9 mouse cellular contexts compared by ENCODE assay signal in genomic region chr17:21369925-21370719, GRCm38 (mm10). TPM values are rescaled to one million over a fixed set of nuclear protein-coding genes. Genes with fewer than 3 reads are reported as not detected.
A peak's percentile ranks its signal among the peaks of the same experiment; 100 is the strongest.
DNase-seq lines count a peak whose midpoint lies in the region; ATAC-seq and TF ChIP-seq lines count a peak whose summit lies in the region.
"Had no signal": no experiment of that assay in that cellular context is flagged by ENCODE, and none has a peak within 500 bp of the region (broad histone marks: within the 10 kb centered on the region; RNA-seq: fewer than 3 reads in every experiment).

No protein-coding gene starts in this region.

- TF ChIP-seq CTCF in kidney, postnatal 0 days (IDR thresholded peaks at IDR 0.05; ENCODE audit: low read depth): no peak

- H3K9ac ChIP-seq in forebrain, embryonic 12.5 days: peak overlapping the region; percentile 29; the same call in 1 of the 2 replicates
- peak overlapping the region; percentile 46; the same call in 1 of the 2 replicates for H3K9ac ChIP-seq in kidney, postnatal 0 days (ENCODE audit: low read depth, low read length)

- no peaks in the 10 kb centered on the region for H3K9me3 ChIP-seq in forebrain, embryonic 12.5 days
- no peaks in the 10 kb centered on the region for H3K9me3 ChIP-seq in kidney, postnatal 0 days (replicated peaks; ENCODE audit: low read length)

- ATAC-seq in forebrain, embryonic 12.5 days (ENCODE audit: low FRiP score): no peak
- ATAC-seq in kidney, postnatal 0 days (replicated peaks; ENCODE audit: low FRiP score, low read depth): peak; percentile 49; the same call in 1 of the 2 replicates
- ATAC-seq in megakaryocyte, adult 5-6 weeks (ENCODE audit: poor library complexity, severe bottlenecking): peak; percentile 100

- H3K27ac ChIP-seq in forebrain, embryonic 12.5 days: no peak overlapping the region
- no peak overlapping the region for H3K27ac ChIP-seq in kidney, postnatal 0 days

- H3K27me3 ChIP-seq in forebrain, embryonic 12.5 days: no peaks in the 10 kb centered on the region
- no peaks in the 10 kb centered on the region for H3K27me3 ChIP-seq in kidney, postnatal 0 days (ENCODE audit: insufficient read depth, low read length)
- H3K27me3 ChIP-seq in splenic B cell, adult 2 months (ENCODE audit: control insufficient read depth, insufficient read depth, low read length, poor library complexity, severe bottlenecking): no peaks in the 10 kb centered on the region

- H3K4me3 ChIP-seq in forebrain, embryonic 12.5 days (replicated peaks): peak overlapping the region; percentile 35
- peak overlapping the region; percentile 36 for H3K4me3 ChIP-seq in kidney, postnatal 0 days (replicated peaks; ENCODE audit: low read depth, low read length)
- H3K4me3 ChIP-seq: erythroblast, embryonic 14.5 days had no signal

- H3K4me1 ChIP-seq in forebrain, embryonic 12.5 days: peaks cover 3% of the 10 kb centered on the region; the same call in 1 of the 2 replicates
- no peaks in the 10 kb centered on the region for H3K4me1 ChIP-seq in kidney, postnatal 0 days (replicated peaks; ENCODE audit: insufficient read depth, low read length)

- DNase-seq in 3T3-L1 (ENCODE audit: low read depth, low spot score) (peak; percentile 37), NIH3T3 (ENCODE audit: low read depth) (peak; percentile 41)
- DNase-seq in kidney, postnatal 0 days (ENCODE audit: low spot score): peak; percentile 26
- peak; percentile 82 for DNase-seq in splenic B cell, adult 2 months (ENCODE audit: low read depth, low spot score)
- no peak for DNase-seq in layer of hippocampus, adult 9-11 months
- no peak for DNase-seq in gastrocnemius, postnatal 4 days (ENCODE audit: low spot score in 2 of 2)

- peak overlapping the region; percentile 53 for H3K4me2 ChIP-seq in forebrain, embryonic 12.5 days
- H3K4me2 ChIP-seq in kidney, postnatal 0 days (ENCODE audit: low read length): peak overlapping the region; percentile 66

- H3K36me3 ChIP-seq in forebrain, embryonic 12.5 days (replicated peaks): no peaks in the 10 kb centered on the region
- no peaks in the 10 kb centered on the region for H3K36me3 ChIP-seq in kidney, postnatal 0 days (ENCODE audit: insufficient read depth, low read length)
- no peaks in the 10 kb centered on the region for H3K36me3 ChIP-seq in splenic B cell, adult 2 months (ENCODE audit: control insufficient read depth, insufficient read depth, low read length, poor library complexity, severe bottlenecking)

- WGBS in forebrain, embryonic 12.5 days: 9% methylated on average over 31 of the region's 31 CpGs
- 10% methylated on average over 31 of the region's 31 CpGs for WGBS in kidney, postnatal 0 days

RNA-seq across cellular contexts. Expression of gene Zfp677, which starts 13.4 kb away (rescaled TPM):
- polyA plus RNA-seq in forebrain, embryonic 12.5 days (2016; fragmentation: Nextera tagmentation; extraction: Ambion mirVana): 2.3 and 2.4 TPM in 2 replicates
- polyA plus RNA-seq in kidney, postnatal 0 days (2015; fragmentation: Nextera tagmentation; extraction: Ambion mirVana): 3.5 and 4.2 TPM in 2 replicates
- total RNA-seq in megakaryocyte, adult 5-6 weeks (2015): 9.8 and 11.1 TPM in 2 replicates
- 9.4 and 11.1 TPM in 2 replicates for total RNA-seq in megakaryocyte, adult 5-6 weeks (2017)
- total RNA-seq in gastrocnemius, postnatal 4 days (2021): 1 to 10 TPM in 1 of 2 experiments, under 1 TPM in 1; 0.88 to 1.1 TPM
- polyA plus RNA-seq: erythroblast, embryonic 14.5 days had no signal

RNA-seq across cellular contexts. Expression of gene Zfp54, which starts 52.9 kb away (rescaled TPM):
- polyA plus RNA-seq in forebrain, embryonic 12.5 days (2016; fragmentation: Nextera tagmentation; extraction: Ambion mirVana): 2.5 and 2.6 TPM in 2 replicates
- 6.6 and 6.8 TPM in 2 replicates for polyA plus RNA-seq in kidney, postnatal 0 days (2015; fragmentation: Nextera tagmentation; extraction: Ambion mirVana)
- 4.1 and 7.1 TPM in 2 replicates for total RNA-seq in megakaryocyte, adult 5-6 weeks (2015)
- total RNA-seq in megakaryocyte, adult 5-6 weeks (2017): 10.1 and 10.4 TPM in 2 replicates
- 1 to 10 TPM in 1 of 2 experiments, under 1 TPM in 1; 0.91 to 1.1 TPM for total RNA-seq in gastrocnemius, postnatal 4 days (2021)
- polyA plus RNA-seq: erythroblast, embryonic 14.5 days had no signal

RNA-seq across cellular contexts. Expression of gene Vmn1r237, which starts 58.5 kb away (rescaled TPM):
- polyA plus RNA-seq in forebrain, embryonic 12.5 days (2016; fragmentation: Nextera tagmentation; extraction: Ambion mirVana): not detected in 2 replicates
- polyA plus RNA-seq in kidney, postnatal 0 days (2015; fragmentation: Nextera tagmentation; extraction: Ambion mirVana): not detected in 2 replicates
- not detected in 2 replicates for total RNA-seq in megakaryocyte, adult 5-6 weeks (2015)
- not detected in 2 replicates for total RNA-seq in megakaryocyte, adult 5-6 weeks (2017)
- total RNA-seq in gastrocnemius, postnatal 4 days (2021): not detected
- polyA plus RNA-seq: erythroblast, embryonic 14.5 days had no signal

Comparison
In these comparisons a context has a peak if more than half of its experiments do, and no peak if none do; other contexts are left out.
1. DNase-seq: peak in 3T3-L1 (single experiment), NIH3T3 (single experiment), kidney, postnatal 0 days (single experiment) and splenic B cell, adult 2 months (single experiment); none in layer of hippocampus, adult 9-11 months (single experiment) and gastrocnemius, postnatal 4 days (0 of 2).
2. RNA of gene Zfp677, which starts 13.4 kb away (total RNA-seq): 9.4 to 11.1 TPM in megakaryocyte, adult 5-6 weeks; 0.88 to 1.1 TPM in gastrocnemius, postnatal 4 days; every median in the first group is over 4 times any median in the second.